Mouse (Mus musculus) stomach, postnatal 0 days (tissue): ENCODE results near the gene Bglap3. TPM values are rescaled to one million over a fixed set of nuclear protein-coding genes. Genes with fewer than 3 reads are reported as not detected.

Source experiments
- ATAC-seq: fragments of 200-750 bp; cut with Nextera tagmentation; 2 replicates; pipeline ENCODE4 v1.8.0; 2017; ENCODE audit not compliant: low FRiP score, low TSS enrichment
- DNase-seq: peaks from one replicate; pipeline ENCODE4 v3.0.0-alpha.2; 2016; ENCODE audit warnings: low spot score
- H3K27ac ChIP-seq: fragments of 300-500 bp; sonication (generic); replicated peaks from 2 replicates; pipeline ENCODE4 v1.5.1; 2014; ENCODE audit warnings: mild to moderate bottlenecking, control low read depth
- H3K27me3 ChIP-seq: fragments of 300-500 bp; sonication (generic); 2 replicates; pipeline ENCODE4 v1.6.1; 2014; ENCODE audit warnings: low read length; ENCODE audit not compliant: control insufficient read depth, insufficient read depth
- H3K36me3 ChIP-seq: fragments of 300-500 bp; sonication (generic); 2 replicates; pipeline ENCODE4 v1.6.1; 2014; ENCODE audit warnings: low read length, mixed read lengths; ENCODE audit not compliant: control insufficient read depth, insufficient read depth
- H3K4me1 ChIP-seq: fragments of 300-500 bp; sonication (generic); replicated peaks from 2 replicates; pipeline ENCODE4 v1.6.1; 2014; ENCODE audit warnings: antibody characterized with exemption; ENCODE audit not compliant: control insufficient read depth, insufficient read depth
- H3K4me2 ChIP-seq: fragments of 300-500 bp; sonication (generic); replicated peaks from 2 replicates; pipeline ENCODE4 v1.6.1; 2014; ENCODE audit warnings: low read depth, mild to moderate bottlenecking, control low read depth, moderate library complexity
- H3K4me3 ChIP-seq: fragments of 300-500 bp; sonication (generic); 2 replicates; pipeline ENCODE4 v1.5.1; 2014; ENCODE audit warnings: low read depth, low read length, control low read depth
- H3K9ac ChIP-seq: fragments of 300-500 bp; sonication (generic); 2 replicates; pipeline ENCODE4 v1.6.1; 2014; ENCODE audit warnings: mild to moderate bottlenecking, low read length, control low read depth, mixed read lengths
- H3K9me3 ChIP-seq: fragments of 300-500 bp; sonication (generic); 2 replicates; pipeline ENCODE4 v1.6.1; 2016; ENCODE audit warnings: low read length; ENCODE audit not compliant: control insufficient read depth
- CTCF ChIP-seq: IDR thresholded peaks from 2 replicates; pipeline ENCODE4 v1.5.1; 2016; ENCODE audit warnings: antibody characterized with exemption, low read depth, mild to moderate bottlenecking, moderate library complexity
- EP300 ChIP-seq: optimal IDR thresholded peaks from 2 replicates; pipeline ENCODE3; 2016; ENCODE audit warnings: antibody characterized with exemption
- WGBS: fragments of 180-500 bp; shearing (Covaris S2); extraction: QIAGEN DNeasy Blood & Tissue Kit; methylation state at CpG from one replicate; pipeline ENCODE4 v1.1.7; 2014; 5-methylcytosine and 5-hydroxymethylcytosine counted together
- polyA plus RNA-seq: library from polyadenylated mRNA; unstranded; fragments of >200 nt; fragmentation: Nextera tagmentation; extraction: Ambion mirVana; gene quantifications from 2 replicates; pipeline ENCODE4 v1.2.1, GENCODE M21; 2015

The Bglap3 gene
- polyA plus RNA-seq, 1 experiment from 2014 or later = 199 TPM

DNA sequence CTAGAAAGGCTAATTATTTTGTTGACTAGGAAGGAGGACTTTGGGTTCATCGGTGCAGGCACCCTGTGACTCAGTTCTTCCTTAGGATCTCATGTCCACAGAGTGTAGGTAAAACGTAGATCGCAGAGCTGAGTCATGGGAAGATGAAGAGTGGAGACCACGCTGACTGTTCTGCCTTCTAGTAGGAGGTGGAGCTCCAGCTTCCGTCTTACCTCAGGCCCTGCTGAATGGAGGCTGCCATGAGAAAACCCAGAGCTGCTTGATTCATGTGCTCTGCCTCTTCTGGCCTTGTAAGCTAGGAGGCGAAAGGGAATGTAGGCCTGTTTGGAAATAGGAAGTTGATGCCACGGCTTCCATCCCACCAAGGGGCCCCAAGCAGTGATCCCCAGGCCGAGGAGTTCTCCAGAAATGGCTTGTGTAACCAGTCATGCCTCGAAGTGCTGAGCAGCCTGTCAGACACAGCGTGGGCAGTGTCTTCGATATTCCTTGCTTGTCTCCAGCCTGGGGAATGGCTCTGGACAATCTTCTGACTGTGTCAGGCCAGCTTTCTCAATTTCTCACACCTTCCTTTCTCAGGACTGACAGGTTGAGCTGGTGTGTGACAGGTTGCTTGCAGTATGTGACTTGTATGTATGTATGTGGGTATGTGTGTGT lies 35.0 kb downstream of the Bglap3 start:
- Histone ChIP-seq H3K9ac (0 out of 2 replicates have a peak overlapping the region, but pooled peaks have one; percentile 28), H3K27me3 (no peaks in the 10 kb centered on the region), H3K4me3 (no peak overlapping the region), H3K4me2 (peak overlapping the region; percentile 31), H3K27ac (peak overlapping the region; percentile 76), H3K9me3 (no peaks in the 10 kb centered on the region), H3K4me1 (peaks cover 3% of the 10 kb centered on the region; the same call in 1 of the 2 replicates), H3K36me3 (peaks cover 3% of the 10 kb centered on the region)
- WGBS = 48% methylated on average over 11 of the region's 11 CpGs
- peak; percentile 33 for DNase-seq
- no peak for TF ChIP-seq CTCF
- no peak for TF ChIP-seq EP300
- ATAC-seq = no peak

DNA sequence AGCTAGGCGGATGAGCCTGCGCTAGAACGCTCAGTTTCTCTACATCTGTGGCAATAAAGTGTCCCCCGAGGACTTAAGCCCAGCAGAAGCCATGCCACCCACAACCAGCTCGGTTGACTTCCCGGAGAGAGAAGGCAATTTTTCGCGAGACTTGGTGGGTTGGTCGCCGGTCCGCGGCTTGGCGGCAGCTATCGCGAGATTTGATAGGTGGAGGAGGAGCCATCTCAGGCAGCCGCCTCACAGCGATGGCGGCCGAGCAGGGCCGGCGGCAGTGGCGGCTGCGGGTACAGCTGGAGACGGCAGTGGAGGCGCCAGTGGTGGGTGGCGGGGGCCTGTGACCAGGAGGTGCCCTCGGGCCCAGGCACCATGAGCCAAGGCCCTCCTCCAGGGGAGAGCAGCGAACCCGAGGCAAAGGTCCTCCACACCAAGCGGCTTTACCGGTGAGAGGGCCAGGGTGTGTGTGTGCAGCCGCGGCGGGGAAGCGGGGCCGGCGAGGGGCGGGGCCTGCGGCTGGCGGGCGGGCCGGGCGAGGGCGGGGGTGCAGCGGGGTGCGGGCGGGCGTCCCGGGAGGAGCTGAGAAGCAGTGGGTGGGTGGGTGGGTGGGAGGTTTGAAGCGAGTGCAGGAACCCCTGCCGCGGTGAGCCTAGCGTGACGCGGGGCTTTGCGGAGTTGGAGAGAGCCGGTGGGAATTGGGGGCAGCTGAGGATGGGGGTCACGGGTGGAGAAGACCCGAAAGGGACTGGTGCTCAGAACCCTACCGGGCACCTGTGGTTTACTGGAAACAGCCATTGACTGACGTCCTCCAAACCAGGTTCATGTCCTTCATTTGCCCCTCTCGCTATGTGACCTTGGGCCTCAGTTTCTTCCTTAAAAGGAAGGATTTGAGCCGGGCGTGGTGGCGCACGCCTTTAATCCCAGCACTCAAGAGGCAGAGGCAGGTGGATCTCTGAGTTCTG lies 36.2 kb downstream of the Bglap3 start, which contains the start of the genes Tmem79 and Smg5:
TSS of gene Tmem79 (minus strand) at position 91 of the 956 bp plus-strand sequence.
TSS of gene Smg5 (plus strand) at position 203 of the 956 bp plus-strand sequence.
- DNase-seq (peak; percentile 96), ATAC-seq (peak; percentile 89)
- Histone ChIP-seq H3K4me1 (peaks cover 3% of the 10 kb centered on the region; the same call in 1 of the 2 replicates), H3K27me3 (no peaks in the 10 kb centered on the region), H3K9me3 (no peaks in the 10 kb centered on the region), H3K4me2 (peak within 1 kb of the TSS; percentile 73), H3K4me3 (peak within 1 kb of the TSS; percentile 81), H3K27ac (peak within 1 kb of the TSS; percentile 95), H3K36me3 (peaks cover 3% of the 10 kb centered on the region; the same call in 1 of the 2 replicates), H3K9ac (peak within 1 kb of the TSS; percentile 90)
- whole genome bisulfite sequencing = 1% methylated on average over 47 of the region's 66 CpGs
- TF ChIP-seq CTCF = no peak
- TF ChIP-seq EP300 = peak; percentile 99

DNA sequence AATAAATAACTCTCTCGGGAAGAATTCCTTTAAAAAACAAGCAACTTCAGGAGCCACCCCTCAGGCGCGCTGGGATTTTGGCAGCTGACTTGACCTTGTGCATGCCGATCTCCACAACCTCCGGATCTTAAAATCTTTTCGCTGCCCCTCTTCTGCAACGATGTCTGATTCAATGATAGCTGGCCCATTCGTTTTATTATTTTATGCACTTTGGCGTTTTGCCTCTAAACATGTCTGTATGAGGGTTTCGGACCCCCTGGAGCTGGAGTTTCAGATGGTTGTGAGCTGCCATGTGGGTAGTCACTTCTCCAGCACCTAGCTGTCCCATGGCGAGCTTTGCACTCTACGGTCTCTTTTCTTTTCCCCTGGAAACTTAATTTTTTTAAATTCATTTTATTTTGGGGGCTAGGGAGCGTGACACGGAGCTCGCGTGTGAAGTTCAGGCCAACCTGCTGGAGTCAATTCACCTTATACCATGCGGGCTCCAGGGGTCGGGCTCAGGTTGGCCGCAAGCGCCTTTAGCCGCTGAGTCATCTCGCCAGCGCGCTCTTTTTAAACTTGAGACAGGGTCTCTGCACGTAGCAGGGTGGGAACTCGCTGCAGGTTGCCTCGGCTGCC lies 37.0 kb downstream of the Bglap3 start:
- Histone ChIP-seq H3K4me2 (peak overlapping the region; percentile 73), H3K27me3 (no peaks in the 10 kb centered on the region), H3K4me3 (peak overlapping the region; percentile 81), H3K4me1 (peaks cover 3% of the 10 kb centered on the region; the same call in 1 of the 2 replicates), H3K27ac (peak overlapping the region; percentile 95), H3K9ac (peak overlapping the region; percentile 90), H3K36me3 (peaks cover 3% of the 10 kb centered on the region; the same call in 1 of the 2 replicates), H3K9me3 (no peaks in the 10 kb centered on the region)
- under 1% methylated on average over 27 of the region's 27 CpGs for WGBS
- ATAC-seq (peak; percentile 35), DNase-seq (peak; percentile 30)
- TF ChIP-seq EP300 (no peak), CTCF (peak; percentile 26; the same call in 1 of the 2 replicates)

DNA sequence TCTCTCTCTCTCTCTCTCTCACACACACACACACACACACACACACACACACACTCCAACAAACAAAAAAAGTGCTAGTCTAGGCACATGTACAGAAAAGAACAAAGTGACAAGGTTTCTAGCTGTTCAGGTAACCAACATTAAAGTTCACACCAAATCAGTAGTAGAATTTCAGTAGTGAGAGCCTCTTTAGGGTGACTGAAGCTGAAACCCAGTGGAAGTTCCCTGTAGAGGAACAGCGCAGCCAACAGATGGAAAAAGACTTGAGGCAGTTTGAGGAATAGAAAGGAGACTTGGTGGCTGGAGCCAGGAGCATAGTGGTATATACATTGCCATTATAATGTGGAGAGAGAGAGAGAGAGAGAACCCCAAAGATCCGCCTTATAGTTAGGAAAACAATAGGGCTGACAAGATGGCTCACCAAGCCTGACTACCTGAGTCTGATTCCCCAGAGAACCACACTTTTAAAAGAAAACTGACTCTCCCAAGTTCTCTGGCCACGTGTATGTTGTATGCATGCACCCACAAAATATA lies 37.6 kb downstream of the Bglap3 start:
- 28% methylated on average over 3 of the region's 3 CpGs for WGBS
- Histone ChIP-seq H3K4me2 (peak overlapping the region; percentile 73), H3K9ac (peak overlapping the region; percentile 90), H3K4me1 (peaks cover 3% of the 10 kb centered on the region; the same call in 1 of the 2 replicates), H3K4me3 (peak overlapping the region; percentile 81), H3K27ac (peak overlapping the region; percentile 95), H3K9me3 (no peaks in the 10 kb centered on the region), H3K36me3 (peaks cover 3% of the 10 kb centered on the region; the same call in 1 of the 2 replicates), H3K27me3 (no peaks in the 10 kb centered on the region)
- DNase-seq (no peak), ATAC-seq (no peak)
- TF ChIP-seq CTCF (no peak), EP300 (no peak)

DNA sequence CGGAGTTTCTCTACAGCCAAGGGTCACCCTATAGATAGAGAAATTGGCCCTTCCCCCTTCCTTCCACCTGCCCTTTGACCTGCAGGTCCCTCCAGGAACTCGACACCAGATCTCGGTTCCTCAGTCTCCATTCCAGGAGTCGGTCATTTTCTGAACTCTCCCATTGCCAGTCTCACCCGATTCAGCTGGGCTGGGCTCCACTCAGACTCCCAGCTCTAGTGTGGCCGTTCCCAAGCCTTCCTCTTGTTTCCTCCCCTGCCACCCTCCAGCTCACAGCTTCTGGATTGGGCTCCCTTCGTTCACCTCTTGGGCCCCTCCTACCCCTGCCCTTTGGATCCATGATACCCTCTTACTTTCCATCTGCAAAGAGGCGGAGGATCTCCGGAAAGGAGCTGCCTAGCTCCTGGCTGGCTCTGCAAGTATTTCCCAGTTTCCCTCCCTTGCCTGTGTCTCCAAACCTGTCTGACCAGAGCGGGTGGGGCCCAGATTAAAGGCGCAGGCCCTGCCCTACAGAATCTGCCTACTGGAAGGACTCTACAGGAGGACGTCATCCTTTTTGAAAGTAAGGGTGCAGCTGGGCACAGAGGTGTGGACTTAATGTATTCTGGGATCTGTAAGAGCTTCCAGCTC lies 38.4 kb downstream of the Bglap3 start:
- 38% methylated on average over 12 of the region's 12 CpGs for WGBS
- no peak for TF ChIP-seq CTCF
- TF ChIP-seq EP300 = peak; percentile 77
- peak overlapping the region; percentile 63 for H3K9ac ChIP-seq
- H3K27ac ChIP-seq = peak overlapping the region; percentile 95
- H3K27me3 ChIP-seq = no peaks in the 10 kb centered on the region
- peak overlapping the region; percentile 52 for H3K4me2 ChIP-seq
- H3K9me3 ChIP-seq = no peaks in the 10 kb centered on the region
- H3K4me3 ChIP-seq = peak overlapping the region; percentile 37
- peak; percentile 84 for ATAC-seq
- H3K4me1 ChIP-seq = peaks cover 3% of the 10 kb centered on the region; the same call in 1 of the 2 replicates
- DNase-seq = peak; percentile 91
- H3K36me3 ChIP-seq = peaks cover 6% of the 10 kb centered on the region; the same call in 1 of the 2 replicates
